In the genomic region with DNA sequence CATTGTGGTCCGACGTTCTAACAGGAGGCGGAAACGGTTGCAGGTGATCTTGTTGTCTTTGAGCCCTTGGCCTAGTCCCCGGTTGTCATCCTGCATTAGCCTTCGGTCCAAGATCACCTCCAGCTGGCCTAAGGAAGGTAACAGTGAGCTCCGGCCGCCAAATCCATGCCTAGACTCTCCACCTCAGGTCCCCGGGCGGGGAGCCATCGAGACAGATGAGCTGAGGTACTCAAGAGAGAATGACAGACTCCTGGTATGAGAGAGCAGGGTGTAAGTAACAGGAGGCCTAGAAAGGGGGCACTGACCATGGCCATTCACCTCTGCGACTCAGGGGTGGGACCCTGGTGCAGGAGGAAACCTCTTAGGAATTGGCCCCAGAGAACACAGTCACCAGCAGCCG, we compare ENCODE assay signal across 13 mouse cellular contexts. TPM values are rescaled to one million over a fixed set of nuclear protein-coding genes. Genes with fewer than 3 reads are reported as not detected.
DNase-seq lines count a peak whose midpoint lies in the region; ATAC-seq lines count a peak whose summit lies in the region.
"Had no signal": no experiment of that assay in that cellular context is flagged by ENCODE, and none has a peak within 500 bp of the region (broad histone marks: within the 10 kb centered on the region; RNA-seq: fewer than 3 reads in every experiment).

No protein-coding gene starts in this region.

- no peak overlapping the region for H3K4me2 ChIP-seq in heart, embryonic 13.5 days
- no peak overlapping the region for H3K4me2 ChIP-seq in limb, embryonic 12.5 days
- H3K4me2 ChIP-seq: lung, embryonic 15.5 days had no signal

- H3K27me3 ChIP-seq in heart, embryonic 13.5 days (replicated peaks) = no peaks in the 10 kb centered on the region
- H3K27me3 ChIP-seq in heart, embryonic 10.5 days (ENCODE audit: insufficient read depth, poor library complexity, severe bottlenecking) = no peaks in the 10 kb centered on the region
- H3K27me3 ChIP-seq in limb, embryonic 12.5 days = no peaks in the 10 kb centered on the region
- H3K27me3 ChIP-seq in limb, embryonic 10.5 days (ENCODE audit: low read depth, poor library complexity, severe bottlenecking) = no peaks in the 10 kb centered on the region
- H3K27me3 ChIP-seq in embryonic facial prominence, embryonic 10.5 days (replicated peaks; ENCODE audit: low read depth, poor library complexity, severe bottlenecking) = no peaks in the 10 kb centered on the region
- H3K27me3 ChIP-seq: lung, embryonic 15.5 days had no signal

- H3K4me1 ChIP-seq in heart, embryonic 13.5 days = peaks cover 21% of the 10 kb centered on the region
- H3K4me1 ChIP-seq in heart, embryonic 10.5 days = 0 out of 2 replicates have a peak, but pooled peaks cover 4% of the 10 kb centered on the region
- no peaks in the 10 kb centered on the region for H3K4me1 ChIP-seq in limb, embryonic 12.5 days (replicated peaks)
- H3K4me1 ChIP-seq in limb, embryonic 10.5 days = no peaks in the 10 kb centered on the region
- peaks cover 18% of the 10 kb centered on the region for H3K4me1 ChIP-seq in embryonic facial prominence, embryonic 10.5 days
- H3K4me1 ChIP-seq: lung, embryonic 15.5 days had no signal

- DNase-seq in cerebellum, adult 11-12 months = peak; percentile 63
- DNase-seq in cerebellum, postnatal 36 days = no peak
- DNase-seq in heart, embryonic 10.5 days (ENCODE audit: low spot score) = no peak
- no peak for DNase-seq in limb, embryonic 10.5 days (ENCODE audit: low spot score)
- DNase-seq in embryonic facial prominence, embryonic 10.5 days (ENCODE audit: low spot score) = no peak
- DNase-seq in adipocyte (ENCODE audit: low spot score) = no peak
- DNase-seq: kidney, adult 9 months; liver; thymus, postnatal 25 days had no signal

- no peaks in the 10 kb centered on the region for H3K9me3 ChIP-seq in heart, embryonic 13.5 days
- no peaks in the 10 kb centered on the region for H3K9me3 ChIP-seq in heart, embryonic 10.5 days
- H3K9me3 ChIP-seq in limb, embryonic 12.5 days = no peaks in the 10 kb centered on the region
- no peaks in the 10 kb centered on the region for H3K9me3 ChIP-seq in limb, embryonic 10.5 days (replicated peaks)
- H3K9me3 ChIP-seq in embryonic facial prominence, embryonic 10.5 days = no peaks in the 10 kb centered on the region
- H3K9me3 ChIP-seq: lung, embryonic 15.5 days had no signal

- WGBS in heart, embryonic 13.5 days = 87% methylated on average over 13 of the region's 13 CpGs
- WGBS in heart, embryonic 10.5 days = 80% methylated on average over 13 of the region's 13 CpGs
- 89% methylated on average over 13 of the region's 13 CpGs for WGBS in limb, embryonic 12.5 days
- WGBS in limb, embryonic 10.5 days = 92% methylated on average over 13 of the region's 13 CpGs
- WGBS in embryonic facial prominence, embryonic 10.5 days = 80% methylated on average over 13 of the region's 13 CpGs

- no peak overlapping the region for H3K9ac ChIP-seq in heart, embryonic 13.5 days
- H3K9ac ChIP-seq in limb, embryonic 12.5 days (replicated peaks) = no peak overlapping the region
- H3K9ac ChIP-seq: lung, embryonic 15.5 days had no signal

- no peak for ATAC-seq in heart, embryonic 13.5 days (ENCODE audit: extremely low read depth, insufficient number of reproducible peaks, low FRiP score, low TSS enrichment)
- ATAC-seq in limb, embryonic 12.5 days (ENCODE audit: insufficient number of reproducible peaks, insufficient read depth, low FRiP score, low TSS enrichment, low read depth) = no peak

- peak overlapping the region; percentile 67 for H3K27ac ChIP-seq in heart, embryonic 13.5 days (replicated peaks)
- no peak overlapping the region; the same call in 1 of the 2 replicates for H3K27ac ChIP-seq in heart, embryonic 10.5 days
- 0 out of 2 replicates have a peak overlapping the region, but pooled peaks have one; percentile 45 for H3K27ac ChIP-seq in limb, embryonic 12.5 days
- H3K27ac ChIP-seq in limb, embryonic 10.5 days = no peak overlapping the region
- H3K27ac ChIP-seq in embryonic facial prominence, embryonic 10.5 days (replicated peaks) = peak overlapping the region; percentile 72; the same call in 1 of the 2 replicates
- H3K27ac ChIP-seq: lung, embryonic 15.5 days had no signal

- no peak overlapping the region for H3K4me3 ChIP-seq in heart, embryonic 13.5 days
- no peak overlapping the region for H3K4me3 ChIP-seq in heart, embryonic 10.5 days
- no peak overlapping the region for H3K4me3 ChIP-seq in limb, embryonic 12.5 days (replicated peaks)
- no peak overlapping the region for H3K4me3 ChIP-seq in limb, embryonic 10.5 days
- no peak overlapping the region for H3K4me3 ChIP-seq in embryonic facial prominence, embryonic 10.5 days
- H3K4me3 ChIP-seq: lung, embryonic 15.5 days; myocyte had no signal

- peaks cover 94% of the 10 kb centered on the region for H3K36me3 ChIP-seq in heart, embryonic 13.5 days
- H3K36me3 ChIP-seq in heart, embryonic 10.5 days = peaks cover 90% of the 10 kb centered on the region
- H3K36me3 ChIP-seq in limb, embryonic 12.5 days = peaks cover 91% of the 10 kb centered on the region
- peaks cover 92% of the 10 kb centered on the region for H3K36me3 ChIP-seq in limb, embryonic 10.5 days
- H3K36me3 ChIP-seq in embryonic facial prominence, embryonic 10.5 days (replicated peaks) = peaks cover 93% of the 10 kb centered on the region

RNA-seq across cellular contexts. Expression of a gene that starts 13.4 kb away (rescaled TPM):
- 14.5 and 16.5 TPM in 2 replicates for polyA plus RNA-seq in heart, embryonic 13.5 days (2015; fragmentation: Nextera tagmentation; extraction: Ambion mirVana)
- 18.3 and 18.4 TPM in 2 replicates for polyA plus RNA-seq in heart, embryonic 10.5 days (2016; fragmentation: Nextera tagmentation; extraction: Ambion mirVana)
- 25.8 and 29.6 TPM in 2 replicates for polyA plus RNA-seq in limb, embryonic 12.5 days (2016; fragmentation: Nextera tagmentation; extraction: Ambion mirVana)
- 21.0 and 25.6 TPM in 2 replicates for polyA plus RNA-seq in limb, embryonic 10.5 days (2016; fragmentation: Nextera tagmentation; extraction: Ambion mirVana)
- polyA plus RNA-seq in embryonic facial prominence, embryonic 10.5 days (2016; fragmentation: Nextera tagmentation; extraction: Ambion mirVana) = 23.3 and 30.3 TPM in 2 replicates

RNA-seq across cellular contexts. Expression of a gene that starts 14.8 kb away (rescaled TPM):
- polyA plus RNA-seq in heart, embryonic 13.5 days (2015; fragmentation: Nextera tagmentation; extraction: Ambion mirVana) = 15.0 and 19.3 TPM in 2 replicates
- 20.0 and 20.9 TPM in 2 replicates for polyA plus RNA-seq in heart, embryonic 10.5 days (2016; fragmentation: Nextera tagmentation; extraction: Ambion mirVana)
- polyA plus RNA-seq in limb, embryonic 12.5 days (2016; fragmentation: Nextera tagmentation; extraction: Ambion mirVana) = 25.7 and 31.7 TPM in 2 replicates
- 19.7 and 23.1 TPM in 2 replicates for polyA plus RNA-seq in limb, embryonic 10.5 days (2016; fragmentation: Nextera tagmentation; extraction: Ambion mirVana)
- polyA plus RNA-seq in embryonic facial prominence, embryonic 10.5 days (2016; fragmentation: Nextera tagmentation; extraction: Ambion mirVana) = 20.2 and 21.0 TPM in 2 replicates

RNA-seq across cellular contexts. Expression of a gene that starts 15.5 kb away (rescaled TPM):
- polyA plus RNA-seq in heart, embryonic 13.5 days (2015; fragmentation: Nextera tagmentation; extraction: Ambion mirVana) = 18.2 and 20.1 TPM in 2 replicates
- polyA plus RNA-seq in heart, embryonic 10.5 days (2016; fragmentation: Nextera tagmentation; extraction: Ambion mirVana) = 24.3 and 34.2 TPM in 2 replicates
- polyA plus RNA-seq in limb, embryonic 12.5 days (2016; fragmentation: Nextera tagmentation; extraction: Ambion mirVana) = 56.9 and 61.8 TPM in 2 replicates
- 51.8 and 53.3 TPM in 2 replicates for polyA plus RNA-seq in limb, embryonic 10.5 days (2016; fragmentation: Nextera tagmentation; extraction: Ambion mirVana)
- 51.3 and 53.3 TPM in 2 replicates for polyA plus RNA-seq in embryonic facial prominence, embryonic 10.5 days (2016; fragmentation: Nextera tagmentation; extraction: Ambion mirVana)

RNA-seq across cellular contexts. Expression of a gene that starts 31.4 kb away (rescaled TPM):
- 10.7 and 10.8 TPM in 2 replicates for polyA plus RNA-seq in heart, embryonic 13.5 days (2015; fragmentation: Nextera tagmentation; extraction: Ambion mirVana)
- polyA plus RNA-seq in heart, embryonic 10.5 days (2016; fragmentation: Nextera tagmentation; extraction: Ambion mirVana) = 9.7 and 11.7 TPM in 2 replicates
- polyA plus RNA-seq in limb, embryonic 12.5 days (2016; fragmentation: Nextera tagmentation; extraction: Ambion mirVana) = 10.2 and 11.0 TPM in 2 replicates
- polyA plus RNA-seq in limb, embryonic 10.5 days (2016; fragmentation: Nextera tagmentation; extraction: Ambion mirVana) = 7.6 and 13.2 TPM in 2 replicates
- polyA plus RNA-seq in embryonic facial prominence, embryonic 10.5 days (2016; fragmentation: Nextera tagmentation; extraction: Ambion mirVana) = 8.2 and 8.4 TPM in 2 replicates

RNA-seq across cellular contexts. Expression of a gene that starts 32.1 kb away (rescaled TPM):
- 7.3 and 7.8 TPM in 2 replicates for polyA plus RNA-seq in heart, embryonic 13.5 days (2015; fragmentation: Nextera tagmentation; extraction: Ambion mirVana)
- 9.8 and 10.3 TPM in 2 replicates for polyA plus RNA-seq in heart, embryonic 10.5 days (2016; fragmentation: Nextera tagmentation; extraction: Ambion mirVana)
- polyA plus RNA-seq in limb, embryonic 12.5 days (2016; fragmentation: Nextera tagmentation; extraction: Ambion mirVana) = 12.6 and 13.9 TPM in 2 replicates
- polyA plus RNA-seq in limb, embryonic 10.5 days (2016; fragmentation: Nextera tagmentation; extraction: Ambion mirVana) = 11.6 and 12.0 TPM in 2 replicates
- polyA plus RNA-seq in embryonic facial prominence, embryonic 10.5 days (2016; fragmentation: Nextera tagmentation; extraction: Ambion mirVana) = 12.0 and 13.2 TPM in 2 replicates

Comparison
In these comparisons a context has a peak if more than half of its experiments do, and no peak if none do; other contexts are left out.
1. H3K27ac ChIP-seq: peak in heart, embryonic 13.5 days (single experiment), limb, embryonic 12.5 days (single experiment) and embryonic facial prominence, embryonic 10.5 days (single experiment); none in heart, embryonic 10.5 days (single experiment) and limb, embryonic 10.5 days (single experiment).